Mouse (Mus musculus): Measurements from ENCODE around the gene Rep15. TPM values are rescaled to one million over a fixed set of nuclear protein-coding genes. Genes with fewer than 3 reads are reported as not detected.

Rep15 gene
- 0.49 and 0.90 TPM in 2 replicates for total RNA-seq (2014; rRNA removed)
- polyA plus RNA-seq (2015; fragmentation: Nextera tagmentation; extraction: Ambion mirVana), result 0.59 and 0.83 TPM in 2 replicates

- no peak for ATAC-seq (ENCODE audit: low FRiP score)
- no peaks in the 10 kb centered on the region for H3K4me1 ChIP-seq (ENCODE audit: insufficient read depth, low read length)
- H3K4me2 ChIP-seq (ENCODE audit: low read depth, low read length, poor library complexity, severe bottlenecking), result no peak within 1 kb of the TSS
- TF ChIP-seq CTCF (IDR thresholded peaks at IDR 0.05), result no peak
- no peak within 1 kb of the TSS for H3K27ac ChIP-seq (ENCODE audit: low read depth, low read length)
- H3K36me3 ChIP-seq (ENCODE audit: insufficient read depth, low read length), result 0 out of 2 replicates have a peak, but pooled peaks cover 8% of the 10 kb centered on the region
- H3K9me3 ChIP-seq (ENCODE audit: low read length), result no peaks in the 10 kb centered on the region
- DNase-seq (ENCODE audit: low spot score), result no peak
- H3K4me3 ChIP-seq (ENCODE audit: low read depth, low read length), result no peak within 1 kb of the TSS
- no peaks in the 10 kb centered on the region for H3K27me3 ChIP-seq (ENCODE audit: insufficient read depth, low read length)
- no peak within 1 kb of the TSS for H3K9ac ChIP-seq (replicated peaks; ENCODE audit: low read length, poor library complexity, severe bottlenecking)
- WGBS, result 40% methylated on average over 13 of the region's 13 CpGs
Measured at GRCm38 (mm10) chr6:147032303-147032925, at the start of gene Rep15. Gene Rep15, plus strand, starts transcription at chr6:147032584.

GRCm38 (mm10) chr6:146984569-146984968 is 47.8 kb upstream of the Rep15 start:
- Histone ChIP-seq H3K27me3 (ENCODE audit: insufficient read depth, low read length) (no peaks in the 10 kb centered on the region), H3K36me3 (ENCODE audit: insufficient read depth, low read length) (no peaks in the 10 kb centered on the region), H3K4me2 (ENCODE audit: low read depth, low read length, poor library complexity, severe bottlenecking) (no peak overlapping the region), H3K9ac (replicated peaks; ENCODE audit: low read length, poor library complexity, severe bottlenecking) (no peak overlapping the region), H3K4me1 (ENCODE audit: insufficient read depth, low read length) (no peaks in the 10 kb centered on the region), H3K27ac (ENCODE audit: low read depth, low read length) (no peak overlapping the region), H3K4me3 (ENCODE audit: low read depth, low read length) (no peak overlapping the region), H3K9me3 (ENCODE audit: low read length) (no peaks in the 10 kb centered on the region)
- TF ChIP-seq CTCF (IDR thresholded peaks at IDR 0.05), result no peak
- DNase-seq (ENCODE audit: low spot score), result no peak
- WGBS, result 82% methylated on average over 3 of the region's 3 CpGs
- ATAC-seq (ENCODE audit: low FRiP score), result no peak

GRCm38 (mm10) chr6:146994236-146994635 is 38.1 kb upstream of the Rep15 start:
- WGBS, result 44% methylated on average over 5 of the region's 5 CpGs
- DNase-seq (ENCODE audit: low spot score) (peak; percentile 76), ATAC-seq (ENCODE audit: low FRiP score) (no peak)
- H3K4me1 ChIP-seq (ENCODE audit: insufficient read depth, low read length), result no peaks in the 10 kb centered on the region
- H3K27me3 ChIP-seq (ENCODE audit: insufficient read depth, low read length), result no peaks in the 10 kb centered on the region
- no peaks in the 10 kb centered on the region for H3K9me3 ChIP-seq (ENCODE audit: low read length)
- no peak overlapping the region for H3K9ac ChIP-seq (replicated peaks; ENCODE audit: low read length, poor library complexity, severe bottlenecking)
- no peaks in the 10 kb centered on the region for H3K36me3 ChIP-seq (ENCODE audit: insufficient read depth, low read length)
- H3K27ac ChIP-seq (ENCODE audit: low read depth, low read length), result no peak overlapping the region
- no peak overlapping the region for H3K4me2 ChIP-seq (ENCODE audit: low read depth, low read length, poor library complexity, severe bottlenecking)
- H3K4me3 ChIP-seq (ENCODE audit: low read depth, low read length), result no peak overlapping the region
- TF ChIP-seq CTCF (IDR thresholded peaks at IDR 0.05), result peak; percentile 79

- H3K9ac ChIP-seq (replicated peaks; ENCODE audit: low read length, poor library complexity, severe bottlenecking), result no peak overlapping the region
- H3K4me1 ChIP-seq (ENCODE audit: insufficient read depth, low read length), result no peaks in the 10 kb centered on the region
- no peak overlapping the region for H3K4me3 ChIP-seq (ENCODE audit: low read depth, low read length)
- TF ChIP-seq CTCF (IDR thresholded peaks at IDR 0.05), result no peak
- no peak overlapping the region for H3K4me2 ChIP-seq (ENCODE audit: low read depth, low read length, poor library complexity, severe bottlenecking)
- ATAC-seq (ENCODE audit: low FRiP score) (no peak), DNase-seq (ENCODE audit: low spot score) (no peak)
- 58% methylated on average over 2 of the region's 2 CpGs for WGBS
- no peak overlapping the region for H3K27ac ChIP-seq (ENCODE audit: low read depth, low read length)
- no peaks in the 10 kb centered on the region for H3K27me3 ChIP-seq (ENCODE audit: insufficient read depth, low read length)
- no peaks in the 10 kb centered on the region for H3K9me3 ChIP-seq (ENCODE audit: low read length)
- H3K36me3 ChIP-seq (ENCODE audit: insufficient read depth, low read length), result no peaks in the 10 kb centered on the region
Measured at GRCm38 (mm10) chr6:146995391-146995790, 37.0 kb upstream of the Rep15 start.

- H3K9me3 ChIP-seq (ENCODE audit: low read length), result no peaks in the 10 kb centered on the region
- DNase-seq (ENCODE audit: low spot score) (no peak), ATAC-seq (ENCODE audit: low FRiP score) (no peak)
- no peak for TF ChIP-seq CTCF (IDR thresholded peaks at IDR 0.05)
- H3K36me3 ChIP-seq (ENCODE audit: insufficient read depth, low read length), result no peaks in the 10 kb centered on the region
- WGBS, result 77% methylated on average over 6 of the region's 6 CpGs
- no peak overlapping the region for H3K4me3 ChIP-seq (ENCODE audit: low read depth, low read length)
- H3K4me1 ChIP-seq (ENCODE audit: insufficient read depth, low read length), result no peaks in the 10 kb centered on the region
- no peak overlapping the region for H3K27ac ChIP-seq (ENCODE audit: low read depth, low read length)
- H3K9ac ChIP-seq (replicated peaks; ENCODE audit: low read length, poor library complexity, severe bottlenecking), result no peak overlapping the region
- no peak overlapping the region for H3K4me2 ChIP-seq (ENCODE audit: low read depth, low read length, poor library complexity, severe bottlenecking)
- no peaks in the 10 kb centered on the region for H3K27me3 ChIP-seq (ENCODE audit: insufficient read depth, low read length)
Measured at GRCm38 (mm10) chr6:146995878-146996277, 36.5 kb upstream of the Rep15 start.

- no peak for TF ChIP-seq CTCF (IDR thresholded peaks at IDR 0.05)
- Histone ChIP-seq H3K36me3 (ENCODE audit: insufficient read depth, low read length) (no peaks in the 10 kb centered on the region), H3K27ac (ENCODE audit: low read depth, low read length) (no peak overlapping the region), H3K4me1 (ENCODE audit: insufficient read depth, low read length) (no peaks in the 10 kb centered on the region), H3K4me3 (ENCODE audit: low read depth, low read length) (no peak overlapping the region), H3K4me2 (ENCODE audit: low read depth, low read length, poor library complexity, severe bottlenecking) (no peak overlapping the region), H3K9ac (replicated peaks; ENCODE audit: low read length, poor library complexity, severe bottlenecking) (no peak overlapping the region), H3K9me3 (ENCODE audit: low read length) (no peaks in the 10 kb centered on the region), H3K27me3 (ENCODE audit: insufficient read depth, low read length) (no peaks in the 10 kb centered on the region)
- ATAC-seq (ENCODE audit: low FRiP score) (no peak), DNase-seq (ENCODE audit: low spot score) (no peak)
- 90% methylated on average over 6 of the region's 6 CpGs for WGBS
Measured at GRCm38 (mm10) chr6:146997006-146997405, 35.4 kb upstream of the Rep15 start.
